Mouse (Mus musculus) left cerebral cortex, adult 8-10 months (tissue): Measurements from ENCODE around the gene Ahnak. TPM values are rescaled to one million over a fixed set of nuclear protein-coding genes. Genes with fewer than 3 reads are reported as not detected.
"Not testable (repeated sequence)": the region's sequence is repeated elsewhere in the genome, so short reads cannot be mapped to it uniquely, and the experiment has no call there.

ENCODE experiments used
- DNase-seq, 2 experiments: peaks; one replicate each; pipeline ENCODE4 v3.0.0; 2022; ENCODE audit warnings: low spot score in 2 of 2
- total RNA-seq, 4 experiments: library from RNA; stranded (reverse); gene quantifications; 2 replicates each; pipeline ENCODE4 v1.2.4; 2022

Ahnak gene
- total RNA-seq, 4 experiments from 2014 or later = 24.9 to 29.0 (median 27.5) TPM

DNA sequence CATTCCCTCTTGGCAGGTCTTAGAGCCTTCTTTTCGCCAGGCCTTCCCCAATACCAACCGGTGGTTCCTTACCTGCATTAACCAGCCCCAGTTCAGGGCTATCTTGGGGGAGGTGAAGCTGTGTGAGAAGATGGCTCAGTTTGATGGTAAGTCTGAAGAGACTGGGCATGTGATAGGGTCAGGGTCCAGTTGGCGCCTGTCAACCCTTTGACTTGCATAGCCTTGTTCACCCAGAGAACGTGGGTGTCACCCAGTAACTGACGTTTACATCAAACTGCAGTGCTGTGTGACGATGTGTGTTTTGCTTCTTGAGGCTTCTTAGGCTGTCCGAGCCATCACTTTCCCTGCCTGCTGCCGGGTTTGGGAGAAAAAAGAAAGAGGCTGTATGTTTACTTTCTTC, 16.6 kb upstream of the Ahnak start:
- DNase-seq = not testable (repeated sequence)

DNA sequence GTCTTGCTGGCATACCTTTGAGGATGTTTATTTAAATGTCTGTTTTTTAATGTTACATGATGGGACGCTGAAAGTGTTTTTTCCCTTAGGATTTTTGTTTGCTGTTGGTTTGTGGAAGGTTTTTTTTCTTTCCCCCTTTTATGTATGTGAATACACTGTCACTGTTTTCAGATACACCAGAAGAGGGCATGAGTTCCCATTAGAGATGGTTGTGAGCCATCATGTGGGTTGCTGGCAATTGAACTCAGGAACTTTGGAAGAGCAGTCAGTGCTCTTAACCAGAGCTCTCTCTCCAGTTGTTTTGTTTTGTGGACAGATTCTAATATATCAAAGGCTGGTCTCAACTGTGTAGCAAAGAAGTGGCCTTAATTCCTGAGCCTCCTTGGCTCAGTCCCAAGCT, 14.4 kb upstream of the Ahnak start:
- no peak for DNase-seq

DNA sequence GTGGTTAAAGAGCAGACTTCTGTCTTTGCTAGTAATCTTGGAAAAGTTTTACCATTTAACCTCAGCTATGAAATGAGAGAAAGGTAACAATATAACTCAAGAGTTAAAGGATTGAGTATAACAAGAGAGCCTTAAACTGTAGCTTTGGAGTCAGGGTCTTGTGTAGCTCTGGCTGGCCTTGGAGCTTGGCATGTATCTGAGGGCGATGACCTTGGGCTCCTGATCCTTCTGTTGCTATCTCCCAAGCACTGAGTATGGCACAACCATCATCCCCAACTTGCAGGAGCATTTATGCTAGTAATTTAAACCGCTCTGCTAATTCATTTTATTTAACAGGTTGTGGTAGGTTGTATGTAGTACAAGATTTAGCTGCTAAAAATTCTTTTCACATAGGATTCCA, 13.6 kb upstream of the Ahnak start:
- no peak for DNase-seq

DNA sequence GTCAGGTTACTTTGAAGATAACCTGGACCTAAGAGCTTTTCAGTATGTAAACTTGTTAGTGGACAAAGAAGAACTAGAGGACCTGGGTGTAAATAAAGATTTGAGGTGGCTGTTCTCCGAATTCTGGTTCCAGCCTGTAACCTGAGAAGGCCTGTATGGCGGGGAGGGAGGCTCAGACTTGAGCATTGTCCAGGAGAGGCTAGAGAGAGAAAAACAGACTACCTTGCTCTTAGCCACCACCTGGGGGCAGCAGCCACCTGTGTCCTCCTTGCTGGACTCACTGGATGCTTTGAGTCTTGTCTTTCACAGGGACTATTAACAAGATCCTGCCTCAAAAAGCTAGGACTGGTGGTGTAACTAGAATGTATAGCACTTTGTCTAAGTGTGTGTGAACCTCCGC, 12.5 kb upstream of the Ahnak start:
- DNase-seq = no peak

DNA sequence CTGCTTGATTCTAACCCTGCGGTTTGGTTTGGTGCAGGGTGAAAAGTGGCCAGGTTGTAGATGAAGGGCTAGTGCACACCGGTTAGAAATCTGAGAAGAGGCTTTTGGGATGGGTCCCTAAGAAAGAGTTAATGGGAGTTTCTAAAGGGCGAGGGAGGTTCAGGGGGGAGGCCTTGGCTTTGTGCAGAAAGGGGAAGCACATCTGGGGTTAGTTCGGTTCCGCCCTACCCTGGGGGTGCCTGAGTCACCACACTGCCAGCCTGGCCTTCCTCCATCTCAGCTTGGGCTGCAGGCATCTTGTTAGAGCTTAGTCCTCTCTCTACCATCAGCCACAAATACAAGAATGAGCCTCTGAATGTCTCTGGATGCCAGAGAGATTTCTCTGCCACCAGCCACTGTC, 8.3 kb upstream of the Ahnak start:
- no peak for DNase-seq

DNA sequence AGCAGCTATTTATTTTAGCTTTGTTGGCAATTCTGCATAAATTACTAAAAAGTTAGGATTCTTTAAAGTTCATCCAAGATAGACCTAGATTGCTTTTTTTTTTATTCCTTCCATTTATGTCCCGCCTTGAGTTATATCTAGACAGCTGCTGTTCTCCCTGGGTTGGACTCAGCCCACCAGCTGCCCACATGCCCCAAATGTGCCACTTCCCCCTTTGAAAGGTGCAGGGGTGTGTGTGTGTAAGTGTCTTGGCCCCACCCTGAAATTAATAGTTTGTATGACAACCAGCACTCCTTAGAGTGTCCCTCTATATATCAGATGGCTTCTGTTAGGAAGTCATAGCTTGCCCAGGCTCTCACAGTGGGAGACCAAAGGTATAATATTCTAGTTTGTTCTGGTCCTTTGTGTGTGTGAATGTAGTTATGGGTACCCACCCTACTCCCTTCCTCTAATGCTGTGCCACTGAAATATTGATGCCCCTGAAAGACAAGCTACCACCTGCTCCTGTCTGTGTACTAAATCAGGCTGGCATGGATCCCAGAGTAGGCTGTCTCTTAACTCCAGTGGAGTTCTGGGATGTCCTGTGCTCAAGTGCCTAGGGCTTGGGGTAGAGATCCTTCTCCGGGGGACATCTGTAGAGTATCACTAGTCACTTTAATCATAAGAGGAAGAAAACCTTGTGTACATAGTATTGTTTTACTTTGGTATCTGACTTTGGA, 7.5 kb upstream of the Ahnak start:
- no peak for DNase-seq

DNA sequence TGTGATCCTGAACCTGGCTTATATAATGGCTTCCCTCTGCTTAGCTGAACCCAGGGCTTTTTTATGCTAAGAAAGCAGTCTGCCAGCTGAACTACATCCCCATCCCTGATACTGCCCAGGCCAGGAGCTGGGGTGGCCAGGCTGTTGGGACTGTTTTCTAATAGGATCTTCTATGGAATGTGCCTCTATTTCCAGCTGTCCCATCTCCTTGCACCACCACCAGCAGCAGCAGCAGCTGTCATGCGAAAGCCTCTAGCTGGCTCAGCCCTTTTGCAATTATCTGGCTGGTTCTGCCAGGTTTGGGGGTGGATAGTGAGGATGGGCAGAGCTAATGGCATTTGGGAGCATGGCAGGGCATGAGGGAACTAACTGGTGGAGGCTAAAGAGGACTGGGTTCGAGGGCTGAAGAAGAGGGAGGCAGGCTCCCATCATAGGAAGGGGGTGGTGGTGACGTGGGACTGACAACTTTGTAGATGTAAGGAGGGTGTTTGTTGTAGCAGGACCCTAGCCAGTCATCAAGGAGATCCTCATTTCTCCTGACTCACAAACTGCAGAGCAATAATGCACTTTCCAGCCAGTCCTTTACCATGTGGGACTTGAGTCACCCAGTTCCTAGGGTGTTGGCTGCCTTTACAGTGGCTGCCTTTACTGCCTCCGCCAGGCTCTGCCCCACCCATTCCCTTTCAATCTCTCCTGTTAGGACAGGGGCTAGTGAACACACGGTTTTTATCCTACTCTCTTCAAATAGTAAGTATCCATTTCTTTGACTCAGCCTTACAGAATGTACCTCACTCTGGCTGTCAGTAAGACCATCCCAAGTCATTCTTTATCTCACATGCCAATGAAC, 6.6 kb upstream of the Ahnak start:
- no peak for DNase-seq

DNA sequence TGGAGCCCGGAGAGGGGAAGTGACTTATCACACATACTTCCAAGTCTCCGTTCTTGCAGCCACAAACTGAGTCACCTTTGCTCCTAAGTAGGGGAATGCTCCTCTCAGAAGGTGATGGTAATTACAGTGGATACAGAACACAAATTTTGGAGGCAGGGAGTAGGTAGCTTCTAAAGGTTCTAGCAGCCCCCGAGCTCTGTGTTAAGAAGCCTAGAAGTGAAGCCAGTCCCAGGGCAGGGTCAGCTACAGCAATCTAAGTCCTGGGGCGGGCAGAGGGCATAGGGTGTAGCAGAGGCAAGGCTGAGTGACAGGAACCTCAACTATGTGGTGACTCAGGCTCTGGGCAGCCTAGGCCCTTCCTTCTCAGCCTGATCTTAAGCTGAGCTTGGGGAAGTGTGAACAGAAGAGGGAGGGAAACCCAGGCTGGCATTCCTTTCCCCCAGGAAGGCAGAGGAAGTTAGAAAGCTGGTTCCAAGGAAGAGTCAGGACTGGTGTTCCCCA, 5.9 kb upstream of the Ahnak start:
- DNase-seq = no peak

DNA sequence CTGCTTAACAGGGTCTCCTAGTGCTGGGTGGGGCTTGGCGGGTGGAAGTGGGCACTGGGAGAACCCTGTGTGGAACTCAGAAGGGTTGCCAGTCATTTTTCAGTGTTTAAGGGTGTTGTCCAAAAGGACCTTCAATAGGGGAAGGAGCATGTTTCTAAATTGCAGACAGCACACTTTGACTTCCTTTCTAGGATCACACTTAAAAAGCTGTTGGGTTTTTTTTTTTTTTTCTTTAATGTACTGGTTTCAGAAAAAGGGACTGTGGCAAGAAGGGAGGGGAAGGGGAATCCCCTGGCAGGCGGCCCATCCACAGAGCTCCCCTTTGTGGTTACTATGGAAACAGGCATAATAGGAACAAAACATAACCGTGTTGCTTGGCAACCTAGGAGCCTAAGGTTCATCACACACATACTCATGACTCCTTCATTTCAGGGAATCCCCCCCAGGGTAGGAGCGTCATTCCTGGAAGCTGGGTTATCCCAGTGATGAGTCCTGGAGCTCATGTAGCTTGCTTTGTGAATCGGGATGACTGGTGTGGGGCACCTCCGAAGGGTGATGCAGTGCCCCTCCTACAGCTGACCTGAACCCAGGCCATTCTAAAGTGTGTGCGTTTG, 4.7 kb upstream of the Ahnak start:
- DNase-seq = no peak

DNA sequence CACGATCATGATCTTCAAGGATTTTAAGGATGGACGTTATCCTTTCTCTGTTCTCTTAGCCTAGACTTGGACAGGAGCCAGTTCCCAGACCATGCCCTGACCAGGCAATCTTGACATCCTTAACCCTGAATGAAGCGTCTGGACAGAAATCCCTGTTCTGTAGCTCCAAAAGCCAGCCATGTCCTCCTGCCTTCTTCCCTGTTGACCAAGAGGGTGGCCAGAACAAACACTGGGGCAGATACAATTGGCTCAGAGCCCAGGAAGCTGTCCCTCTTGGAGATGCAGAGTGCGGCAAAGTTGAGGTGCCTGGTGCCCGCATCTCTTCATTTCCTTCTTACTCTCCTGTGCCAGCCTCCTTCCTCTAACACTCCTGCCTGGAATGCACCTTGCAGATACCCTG, 3.2 kb upstream of the Ahnak start:
- no peak for DNase-seq

DNA sequence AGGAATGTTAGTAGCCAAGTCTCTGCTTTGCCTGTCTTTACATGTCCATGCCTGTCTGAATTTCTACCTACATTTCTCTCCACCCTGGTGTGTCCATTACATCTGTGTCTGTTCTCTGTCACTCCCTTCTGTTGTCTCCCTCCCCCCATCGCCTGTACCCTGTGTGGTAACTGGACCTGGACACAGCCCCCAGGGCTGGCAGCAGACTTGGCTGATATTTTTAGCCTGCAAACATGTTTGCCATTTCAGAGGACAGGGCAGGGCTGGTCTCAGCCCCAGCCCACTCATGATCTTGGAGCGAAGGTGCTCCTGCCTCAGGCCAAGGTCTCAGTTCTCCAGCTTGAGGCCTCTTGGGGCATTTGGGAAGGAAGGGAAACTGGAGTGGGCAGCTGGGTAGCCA, 1.3 kb upstream of the Ahnak start:
- no peak for DNase-seq

DNA sequence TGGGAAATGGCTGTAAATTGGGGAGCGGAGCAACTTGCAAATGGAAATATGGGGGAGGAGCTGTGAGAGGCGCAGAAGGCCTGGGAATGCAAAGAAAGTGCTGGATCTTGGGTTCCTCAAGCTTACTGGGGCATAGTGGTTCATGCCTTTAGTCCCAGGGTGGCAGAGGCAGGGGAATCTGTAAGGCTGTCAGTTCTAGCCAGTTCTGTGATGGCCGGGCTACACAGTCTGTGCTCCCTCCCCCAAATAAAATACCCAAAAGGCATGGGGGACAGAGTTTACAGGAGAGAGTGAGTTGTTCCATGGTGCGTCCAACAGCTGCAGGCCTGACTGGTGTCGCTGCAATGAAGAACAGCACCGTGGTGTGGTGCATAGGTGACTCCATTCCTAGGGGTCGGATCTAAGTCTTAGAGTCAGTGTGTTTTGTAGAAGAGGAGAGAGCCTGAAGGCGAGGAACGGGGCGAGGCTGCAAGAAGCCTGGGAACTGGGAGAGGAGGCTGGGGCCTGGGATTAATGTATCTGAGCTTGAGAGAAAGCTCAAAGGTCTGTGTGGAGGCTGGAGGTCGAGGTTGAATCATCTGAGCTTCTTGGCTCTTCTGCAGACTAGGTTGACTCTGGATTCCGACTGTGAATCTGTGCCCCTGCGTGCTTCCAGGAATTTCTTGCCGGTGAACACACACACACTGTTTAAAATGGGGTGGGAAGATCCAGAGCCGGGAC, 578 bp upstream of the Ahnak start:
- DNase-seq = no peak

DNA sequence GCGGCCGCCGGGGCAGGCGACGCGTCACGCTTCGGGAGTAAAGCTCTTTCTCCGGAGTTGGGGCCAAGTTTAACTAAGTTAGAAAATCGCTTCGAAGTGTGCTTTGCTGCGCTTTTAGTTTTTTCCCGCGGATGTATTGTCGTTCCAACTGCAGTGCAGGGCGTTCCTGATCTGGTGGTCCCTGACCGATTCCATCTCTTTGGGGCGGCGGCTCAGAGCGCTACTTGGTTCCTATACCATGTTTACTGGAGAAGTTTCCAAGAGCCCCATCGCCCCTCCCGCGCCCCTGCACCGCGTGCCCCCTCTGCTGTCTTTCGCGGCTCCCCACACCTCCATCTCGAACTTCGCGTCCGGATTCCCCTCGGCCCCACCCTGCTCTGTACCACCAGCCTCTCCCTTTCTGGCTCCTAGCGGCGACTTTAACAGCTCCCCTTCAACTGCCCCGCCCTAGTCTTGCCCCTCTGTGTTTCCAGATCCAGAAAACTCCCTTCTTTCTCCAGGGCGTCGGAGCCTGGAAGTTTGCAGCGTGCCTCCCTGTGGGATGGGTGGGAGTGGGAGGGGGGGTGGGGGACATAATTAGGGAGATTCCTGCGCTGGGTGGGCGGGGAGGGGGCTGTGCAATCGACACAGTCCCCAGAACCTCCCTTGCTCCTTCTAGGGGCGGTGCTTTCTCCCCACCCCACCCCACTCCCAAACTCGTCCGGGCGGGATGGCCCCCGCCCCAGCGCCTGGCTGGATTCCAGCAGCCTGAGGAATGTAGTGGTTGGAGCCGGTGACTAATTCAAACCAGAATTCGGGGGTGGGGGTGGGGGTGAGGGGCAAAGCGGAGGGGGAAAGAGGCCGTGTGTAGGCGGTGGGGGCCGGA, 715 bp downstream of the Ahnak start:
- DNase-seq = no peak

DNA sequence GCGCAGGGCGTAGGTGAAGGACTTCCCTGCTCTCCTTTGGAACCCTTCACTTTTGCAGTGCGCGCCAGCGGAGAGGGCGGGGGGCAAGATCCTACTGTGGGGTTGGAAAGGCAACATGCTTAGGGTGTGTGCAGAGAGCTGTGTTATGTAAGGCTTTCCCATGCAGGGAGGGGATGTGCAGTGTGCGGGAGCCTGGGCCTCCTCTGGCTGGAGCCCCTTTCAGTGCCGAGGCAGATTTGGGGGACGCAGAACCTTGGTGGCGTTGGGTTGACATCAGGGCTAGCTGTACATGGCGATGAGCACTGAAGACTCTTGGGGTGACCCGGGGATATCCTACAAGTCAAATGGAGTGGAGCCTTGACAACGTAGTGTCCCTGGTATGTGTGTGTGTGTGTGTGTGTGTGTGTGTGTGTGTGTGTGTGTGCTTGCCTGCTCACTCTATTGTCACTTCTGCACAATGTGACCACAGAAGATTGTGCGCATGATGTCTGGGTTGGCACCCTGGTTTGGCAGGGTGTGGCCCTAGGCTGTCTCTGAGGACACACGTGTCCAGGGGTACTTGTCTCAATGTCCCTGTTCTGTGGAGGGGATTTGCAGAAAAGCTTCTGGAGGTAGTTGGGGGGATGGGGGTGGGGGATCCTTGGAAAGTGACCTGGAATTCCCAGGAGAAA, 1.5 kb downstream of the Ahnak start:
- DNase-seq = no peak

DNA sequence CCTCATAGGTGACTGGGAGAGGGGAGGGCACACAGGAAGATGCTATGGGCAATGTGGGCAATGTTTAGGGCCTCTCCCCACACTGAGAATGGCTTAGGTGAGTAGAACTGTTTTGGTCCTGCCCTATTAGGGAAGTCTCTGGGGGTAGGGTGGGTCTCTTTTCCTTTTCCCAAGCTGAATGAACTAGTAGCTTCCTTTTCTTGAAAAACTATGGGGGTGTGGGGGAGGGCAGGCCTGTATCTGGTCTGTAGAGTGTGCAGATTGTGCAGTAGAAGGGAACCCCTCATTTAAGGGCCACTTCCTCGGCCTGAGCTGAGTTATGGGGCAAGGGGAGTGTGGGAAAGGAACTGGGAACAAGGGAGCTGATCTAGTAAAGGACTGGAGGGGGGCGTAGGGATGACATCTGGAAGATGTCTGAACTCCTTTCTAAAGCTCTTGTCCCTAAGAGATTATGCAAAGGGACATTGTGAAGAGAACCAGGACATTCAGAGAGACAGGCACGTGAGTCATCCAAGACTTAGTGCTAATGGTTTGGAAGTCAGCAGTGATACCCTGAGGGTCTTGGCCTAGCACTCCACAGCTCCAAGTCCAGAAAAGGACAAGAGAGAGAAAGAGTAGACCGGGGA, 2.3 kb downstream of the Ahnak start:
- no peak for DNase-seq

DNA sequence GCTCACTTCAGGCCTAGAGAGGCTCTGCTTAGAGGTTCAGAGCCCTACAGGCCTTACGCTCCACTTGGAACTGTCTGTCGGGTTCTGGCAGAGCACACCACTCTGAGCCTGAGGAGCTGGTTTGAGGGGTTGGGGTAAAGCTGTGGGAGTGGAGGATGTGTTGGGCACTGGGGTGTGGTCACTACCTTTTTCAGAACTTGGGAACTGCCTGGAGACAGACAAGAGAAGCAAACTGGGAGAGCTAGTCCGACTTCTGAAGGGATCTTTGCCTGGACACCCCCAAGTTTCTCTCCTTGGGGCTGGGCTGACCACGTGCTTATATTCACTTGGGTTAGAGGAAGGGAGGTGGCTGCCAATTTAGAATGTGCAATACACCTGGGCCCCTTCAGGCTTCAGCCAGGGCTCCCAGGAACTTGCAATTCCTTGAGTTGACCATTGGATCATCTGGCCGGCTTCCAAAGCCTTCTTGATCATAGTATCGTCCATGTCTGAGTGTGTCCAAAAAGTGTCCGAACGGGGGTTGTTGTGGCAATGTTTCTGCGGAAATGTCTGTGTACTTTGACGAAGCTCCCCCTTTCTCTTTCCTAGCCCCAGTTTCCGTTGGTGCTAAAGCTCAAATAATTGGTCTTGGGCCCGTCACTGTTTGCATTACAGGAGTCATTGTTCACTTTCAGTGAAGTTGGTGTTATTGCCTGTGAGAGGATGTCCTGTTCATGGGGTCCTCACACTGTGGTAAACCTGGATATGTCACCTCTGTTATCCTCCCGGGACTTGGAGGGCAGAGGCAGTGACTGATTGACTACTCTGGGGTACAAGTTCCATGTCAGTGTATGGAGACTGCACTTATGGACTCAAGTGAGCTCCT, 3.0 kb downstream of the Ahnak start:
- no peak for DNase-seq

DNA sequence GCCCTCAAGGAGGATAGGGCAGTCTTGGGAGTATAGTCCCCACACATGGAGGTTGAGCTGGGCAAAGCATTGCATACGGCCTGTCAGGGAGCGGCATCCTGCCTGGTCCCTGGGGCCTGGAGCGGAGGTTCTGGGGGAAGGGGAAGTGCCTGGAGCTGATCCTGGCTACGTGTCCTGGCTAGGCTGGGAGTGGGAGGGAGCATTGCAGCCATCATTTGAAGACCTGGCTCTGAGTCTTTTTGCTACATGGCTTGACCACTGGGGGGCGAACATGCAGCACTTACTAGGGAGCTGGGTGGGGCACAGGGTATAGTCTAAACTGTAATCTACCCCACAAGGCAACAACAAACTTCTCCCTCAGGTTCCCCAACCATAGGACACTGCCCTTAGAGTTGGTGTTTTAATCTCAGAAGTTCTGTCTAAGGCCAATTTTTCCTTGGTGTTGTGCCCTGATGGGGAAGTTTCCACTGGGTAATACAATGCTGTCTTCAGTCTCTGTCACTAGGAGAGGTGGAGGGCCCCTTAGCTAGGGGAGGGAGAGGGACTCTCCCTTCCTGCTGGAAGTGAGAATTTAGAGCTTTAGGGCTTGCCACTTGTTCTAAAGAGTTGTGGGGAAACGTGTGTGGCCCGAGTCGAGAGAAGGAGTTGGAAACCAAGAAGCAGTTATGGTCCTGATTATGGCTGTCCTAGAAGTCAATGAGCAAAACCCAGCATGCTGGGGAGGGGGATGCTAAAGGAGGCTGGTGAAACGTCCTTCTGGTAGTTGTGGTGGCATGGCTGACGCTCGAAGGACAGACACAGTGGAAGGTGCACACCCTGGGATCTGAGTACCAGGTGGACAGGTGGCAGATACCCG, 3.9 kb downstream of the Ahnak start:
- no peak for DNase-seq

DNA sequence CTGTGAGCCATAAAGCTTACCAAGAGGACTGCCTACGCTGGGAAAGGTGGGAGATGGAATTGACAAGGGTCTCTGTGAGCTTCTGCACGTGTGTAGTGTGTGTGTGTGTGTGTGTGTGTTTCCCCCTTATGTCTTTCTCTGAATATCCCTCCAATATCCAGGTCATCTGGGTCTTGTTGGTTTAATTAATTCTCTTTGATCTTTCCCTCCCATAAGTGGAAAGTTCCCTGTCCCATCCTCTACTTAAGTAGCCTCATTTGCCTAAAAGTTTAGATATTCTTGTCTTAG, 4.5 kb downstream of the Ahnak start:
- no peak for DNase-seq
